Mouse (Mus musculus) effector memory CD4-positive, alpha-beta T cell, adult 7 months (primary cell): ENCODE data around the gene Mrgpra2b. TPM values are rescaled to one million over a fixed set of nuclear protein-coding genes. Genes with fewer than 3 reads are reported as not detected.

ENCODE experiments used
- polyA plus RNA-seq: library from polyadenylated mRNA; unstranded; fragments of 100-300 nt; shearing (Covaris generic); gene quantifications from one replicate; pipeline ENCODE4 v1.2.1, GENCODE M21; 2017

Gene Mrgpra2b
- not detected for polyA plus RNA-seq

GRCm38 (mm10) chr7:47528762-47529161, at the start of gene Mrgpra2b:
TSS of gene Mrgpra2b (minus strand) at chr7:47528862.

GRCm38 (mm10) chr7:47452015-47452414, 76.6 kb downstream of the Mrgpra2b start, which contains the start of gene Mrgpra2a:
TSS of gene Mrgpra2a (minus strand) at chr7:47452139.

Other genes starting within 250 kb of the Mrgpra2b start
- not detected for gene Mrgpra1, start 174.6 kb downstream of the Mrgpra2b start, polyA plus RNA-seq
- not detected for gene Mrgpra2a, start 76.7 kb downstream of the Mrgpra2b start, polyA plus RNA-seq
- gene Mrgpra3, start 72.5 kb upstream of the Mrgpra2b start, polyA plus RNA-seq: not detected